Mouse (Mus musculus): ENCODE results near the gene Mrpl54. TPM values are rescaled to one million over a fixed set of nuclear protein-coding genes. Genes with fewer than 3 reads are reported as not detected.

Mrpl54 gene
- total and polyA plus RNA-seq, 3 experiments, result 137 to 421 (median 157) TPM

- H3K9me3 ChIP-seq (replicated peaks; ENCODE audit: insufficient read depth, low read length), result no peaks in the 10 kb centered on the region
- peaks cover 0 to 4% of the 10 kb centered on the region in 2 experiments; a peak in 1 of 4 replicates for H3K36me3 ChIP-seq (ENCODE audit: control insufficient read depth in 1 of 2, insufficient read depth in 2 of 2, low read length in 2 of 2)
- no peak overlapping the region for H3K27ac ChIP-seq (ENCODE audit: control insufficient read depth, low read depth, low read length)
- H3K79me2 ChIP-seq (ENCODE audit: control insufficient read depth, insufficient read depth, low read length, poor library complexity), result no peaks in the 10 kb centered on the region; the same call in 1 of the 2 replicates
- H3K4me3 ChIP-seq (ENCODE audit: control insufficient read depth in 1 of 2, insufficient read depth in 1 of 2, low read depth in 2 of 2, low read length in 2 of 2), result no peak overlapping the region
- no peak for TF ChIP-seq MAFK (IDR thresholded peaks at IDR 0.05; ENCODE audit: borderline replicate concordance, low read depth, low read length)
- no peak for TF ChIP-seq ZNF384 (IDR thresholded peaks at IDR 0.05; ENCODE audit: low read depth, low read length)
- no peak for TF ChIP-seq CHD2 (IDR thresholded peaks at IDR 0.05; ENCODE audit: low read length)
- TF ChIP-seq MYB (IDR thresholded peaks at IDR 0.05; ENCODE audit: low read depth, low read length), result no peak
- no peak for TF ChIP-seq POLR2AphosphoS2 (IDR thresholded peaks at IDR 0.05; ENCODE audit: low read length)
- no peak for TF ChIP-seq ETS1 (IDR thresholded peaks at IDR 0.05; ENCODE audit: low read depth, low read length)
- TF ChIP-seq USF1 (IDR thresholded peaks at IDR 0.05; ENCODE audit: low read depth, low read length), result no peak
- no peak for TF ChIP-seq MAX (IDR thresholded peaks at IDR 0.05; ENCODE audit: low read length)
- TF ChIP-seq RAD21 (IDR thresholded peaks at IDR 0.05; ENCODE audit: low read depth, low read length), result no peak
- no peak for TF ChIP-seq CHD1 (IDR thresholded peaks at IDR 0.05; ENCODE audit: low read depth, low read length)
- no peak for TF ChIP-seq KAT2A (conservative IDR thresholded peaks at IDR 0.05; ENCODE audit: low read depth, low read length)
- TF ChIP-seq HCFC1 (IDR thresholded peaks at IDR 0.05; ENCODE audit: low read depth, low read length), result no peak
- no peak for TF ChIP-seq MEF2A (IDR thresholded peaks at IDR 0.05; ENCODE audit: extremely low read depth, insufficient replicate concordance, low read depth, low read length, poor library complexity, severe bottlenecking)
- TF ChIP-seq JUND (IDR thresholded peaks at IDR 0.05; ENCODE audit: low read depth, low read length), result no peak
- no peak for TF ChIP-seq TBP (IDR thresholded peaks at IDR 0.05; ENCODE audit: low read depth, low read length)
- TF ChIP-seq MXI1 (IDR thresholded peaks at IDR 0.05; ENCODE audit: low read depth, low read length), result no peak
- no peak for TF ChIP-seq GATA1 (IDR thresholded peaks at IDR 0.05; ENCODE audit: low read depth, low read length)
- no peak for TF ChIP-seq POLR2A (IDR thresholded peaks at IDR 0.05; ENCODE audit: control insufficient read depth in 1 of 2, insufficient read depth in 1 of 2, low read depth in 1 of 2, low read length in 2 of 2, poor library complexity in 1 of 2)
- TF ChIP-seq RCOR1 (IDR thresholded peaks at IDR 0.05; ENCODE audit: low read depth, low read length), result no peak
- no peaks in the 10 kb centered on the region for H3K27me3 ChIP-seq (ENCODE audit: control insufficient read depth in 1 of 2, insufficient read depth in 2 of 2, low read length in 2 of 2)
- DNase-seq (ENCODE audit: low read depth, low spot score), result no peak
- no peaks in the 10 kb centered on the region for H3K4me1 ChIP-seq (ENCODE audit: control insufficient read depth in 1 of 2, insufficient read depth in 2 of 2, low read length in 2 of 2)
- H3K9ac ChIP-seq (ENCODE audit: control insufficient read depth, low read depth, low read length, poor library complexity, severe bottlenecking), result no peak overlapping the region
Measured at GRCm38 (mm10) chr10:81306837-81307682, 40.3 kb upstream of the Mrpl54 start.

- TF ChIP-seq BHLHE40 (IDR thresholded peaks at IDR 0.05; ENCODE audit: borderline replicate concordance, low read depth, low read length) (no peak), MEF2A (IDR thresholded peaks at IDR 0.05; ENCODE audit: extremely low read depth, insufficient replicate concordance, low read depth, low read length, poor library complexity, severe bottlenecking) (no peak), GABPA (IDR thresholded peaks at IDR 0.05; ENCODE audit: low read depth, low read length) (no peak), POLR2AphosphoS2 (IDR thresholded peaks at IDR 0.05; ENCODE audit: low read length) (no peak), MAX (IDR thresholded peaks at IDR 0.05; ENCODE audit: low read length) (no peak), MAZ (IDR thresholded peaks at IDR 0.05; ENCODE audit: low read depth, low read length) (no peak), ZC3H11A (IDR thresholded peaks at IDR 0.05; ENCODE audit: low read depth, low read length) (no peak), ZKSCAN1 (IDR thresholded peaks at IDR 0.05; ENCODE audit: low read depth, low read length) (no peak), MAFK (IDR thresholded peaks at IDR 0.05; ENCODE audit: borderline replicate concordance, low read depth, low read length) (no peak), SMC3 (IDR thresholded peaks at IDR 0.05; ENCODE audit: low read depth, low read length) (no peak)
- H3K36me3 ChIP-seq (ENCODE audit: control insufficient read depth in 1 of 2, insufficient read depth in 2 of 2, low read length in 2 of 2), result peaks cover 0 to 4% of the 10 kb centered on the region in 2 experiments; a peak in 1 of 4 replicates
- no peaks in the 10 kb centered on the region for H3K27me3 ChIP-seq (ENCODE audit: control insufficient read depth in 1 of 2, insufficient read depth in 2 of 2, low read length in 2 of 2)
- DNase-seq (ENCODE audit: low read depth, low spot score), result no peak
- no peaks in the 10 kb centered on the region for H3K4me1 ChIP-seq (ENCODE audit: control insufficient read depth in 1 of 2, insufficient read depth in 2 of 2, low read length in 2 of 2)
- no peak overlapping the region for H3K9ac ChIP-seq (ENCODE audit: control insufficient read depth, low read depth, low read length, poor library complexity, severe bottlenecking)
- no peak overlapping the region for H3K4me3 ChIP-seq (ENCODE audit: control insufficient read depth in 1 of 2, insufficient read depth in 1 of 2, low read depth in 2 of 2, low read length in 2 of 2)
- no peaks in the 10 kb centered on the region for H3K9me3 ChIP-seq (replicated peaks; ENCODE audit: insufficient read depth, low read length)
- H3K27ac ChIP-seq (ENCODE audit: control insufficient read depth, low read depth, low read length), result no peak overlapping the region
- H3K79me2 ChIP-seq (ENCODE audit: control insufficient read depth, insufficient read depth, low read length, poor library complexity), result peaks cover 6% of the 10 kb centered on the region; the same call in 1 of the 2 replicates
Measured at GRCm38 (mm10) chr10:81306173-81306668, 39.5 kb upstream of the Mrpl54 start.

Data from MEL (cell line).